ENCODE assay signal across 20 mouse cellular contexts in genomic region chr11:17620462-17621248, GRCm38 (mm10).
"Had no signal": no experiment of that assay in that cellular context is flagged by ENCODE, and none has a peak within 500 bp of the region (broad histone marks: within the 10 kb centered on the region; RNA-seq: fewer than 3 reads in every experiment).

No protein-coding gene starts in this region.

- ATAC-seq: midbrain, embryonic 13.5 days; midbrain, embryonic 16.5 days had no signal

- H3K4me1 ChIP-seq: liver, embryonic 13.5 days; midbrain, embryonic 10.5 days; midbrain, embryonic 13.5 days; neural tube, embryonic 13.5 days had no signal

- H3K9ac ChIP-seq: liver, embryonic 13.5 days; midbrain, embryonic 13.5 days; neural tube, embryonic 13.5 days had no signal

- H3K4me3 ChIP-seq: layer of hippocampus, adult 2 months; left cerebral cortex, adult 2 months; liver, embryonic 13.5 days; midbrain, embryonic 10.5 days; midbrain, embryonic 13.5 days; myocyte; neural tube, embryonic 13.5 days had no signal

- H3K4me2 ChIP-seq: liver, embryonic 13.5 days; midbrain, embryonic 13.5 days; neural tube, embryonic 13.5 days had no signal

- H3K27ac ChIP-seq: layer of hippocampus, adult 2 months; left cerebral cortex, adult 2 months; liver, embryonic 13.5 days; macrophage; midbrain, embryonic 10.5 days; midbrain, embryonic 13.5 days; neural tube, embryonic 13.5 days had no signal

- H3K27me3 ChIP-seq: liver, embryonic 13.5 days; midbrain, embryonic 13.5 days; neural tube, embryonic 13.5 days had no signal

- DNase-seq: kidney, adult 2 months; kidney, postnatal 14 days; layer of hippocampus, adult 9-11 months; layer of hippocampus, postnatal 36 days; liver, embryonic 13.5 days; lung, adult 2 months; retina, postnatal 1 day; right cerebral cortex, postnatal 25 days; spleen, adult 18-20 months; thymus, adult 18-20 months; thymus, postnatal 14 days; thymus, postnatal 4 days had no signal

- H3K36me3 ChIP-seq: liver, embryonic 13.5 days; midbrain, embryonic 10.5 days; midbrain, embryonic 13.5 days; neural tube, embryonic 13.5 days had no signal

- H3K9me3 ChIP-seq: liver, embryonic 13.5 days; midbrain, embryonic 10.5 days; midbrain, embryonic 13.5 days; neural tube, embryonic 13.5 days had no signal
